Mouse (Mus musculus) kidney, adult 8-10 months (tissue): Measurements from ENCODE around the gene Hpd.
A peak's percentile ranks its signal among the peaks of the same experiment; 100 is the strongest.

Experiments
- DNase-seq, 2 experiments: peaks; one replicate each; pipeline ENCODE4 v3.0.0; 2022

The Hpd gene

DNA sequence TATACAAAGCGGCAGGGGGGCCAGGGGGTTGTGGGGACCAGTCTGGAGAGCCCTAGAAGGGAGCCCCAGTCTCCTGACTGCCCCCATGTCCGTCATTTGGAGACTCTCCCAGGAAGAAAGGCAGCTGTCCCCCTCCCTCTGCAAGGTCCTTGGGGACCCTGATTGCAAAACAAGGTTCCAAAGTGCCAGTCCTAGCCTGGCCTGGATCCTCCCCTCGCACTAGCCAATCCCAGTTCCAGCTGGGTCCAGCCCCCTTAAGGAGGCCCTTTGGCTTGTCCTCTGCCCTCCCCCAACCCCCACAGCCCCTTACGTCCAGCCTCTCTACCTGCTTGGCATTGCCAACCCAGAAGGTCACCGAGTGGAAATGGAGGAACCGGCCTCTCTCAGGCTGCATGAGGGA is 991 bp downstream of the Hpd start:
- DNase-seq, result peak; percentile 81 to 85

GRCm38 (mm10) chr5:123180390-123180789 is 2.1 kb downstream of the Hpd start:
- no peak for DNase-seq

- no peak for DNase-seq
These were observed 3.7 kb downstream of the Hpd start for GRCm38 (mm10) chr5:123178792-123179191.

GRCm38 (mm10) chr5:123171646-123172350 is 10.7 kb downstream of the Hpd start:
- peak; percentile 88 for DNase-seq

GRCm38 (mm10) chr5:123170365-123170764 is 12.2 kb downstream of the Hpd start:
- no peak for DNase-seq

- no peak for DNase-seq
These were observed 13.2 kb downstream of the Hpd start, which contains the start of gene Psmd9 for GRCm38 (mm10) chr5:123169284-123169683. Psmd9 (plus strand) TSS chr5:123169413.

GRCm38 (mm10) chr5:123167591-123167990 is 14.9 kb downstream of the Hpd start:
- no peak for DNase-seq

DNA sequence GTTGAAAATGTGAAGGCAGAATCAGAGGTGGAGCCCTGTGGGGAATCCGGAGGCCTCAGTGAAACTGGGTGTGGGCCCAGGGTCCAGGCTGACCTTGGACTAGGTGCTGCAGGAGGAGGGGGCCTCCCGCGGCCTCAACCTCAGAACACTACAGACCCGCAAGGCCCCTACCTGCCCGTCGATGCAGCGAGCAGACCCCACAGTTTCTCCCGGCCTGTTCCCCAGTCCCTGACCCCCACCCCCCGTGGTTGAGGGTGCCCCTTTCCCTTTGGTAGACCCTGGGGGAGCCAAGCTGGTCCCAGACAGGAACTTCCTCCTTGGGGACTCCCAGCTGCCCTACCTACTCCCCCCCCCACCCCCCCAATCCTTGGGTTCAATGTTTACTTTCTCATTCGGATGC is 16.1 kb downstream of the Hpd start:
- no peak for DNase-seq

- no peak for DNase-seq
These were observed 19.6 kb downstream of the Hpd start for GRCm38 (mm10) chr5:123162942-123163341.

GRCm38 (mm10) chr5:123160341-123160740 is 22.2 kb downstream of the Hpd start:
- no peak for DNase-seq

- DNase-seq, result no peak
These were observed 22.7 kb downstream of the Hpd start for GRCm38 (mm10) chr5:123159866-123160265.

DNA sequence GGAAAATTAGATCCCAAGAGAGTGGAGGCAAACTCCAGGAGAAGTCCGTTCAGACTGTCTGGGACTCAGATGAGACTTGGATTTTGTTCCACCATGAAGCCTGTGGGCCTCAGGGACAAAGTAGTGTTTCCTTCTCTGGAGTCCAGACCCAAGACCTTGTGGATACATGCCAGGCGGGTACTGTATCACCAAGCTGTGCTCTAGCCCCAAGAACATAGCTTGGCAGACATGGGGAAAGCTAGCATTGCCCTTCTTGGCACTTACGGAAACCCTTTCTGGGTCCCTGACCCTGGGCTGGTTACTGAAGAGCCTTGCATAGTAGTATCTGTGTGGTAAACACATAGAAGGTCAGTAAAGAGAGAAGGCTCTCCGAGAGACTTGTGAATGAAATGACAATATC is 23.1 kb downstream of the Hpd start:
- no peak for DNase-seq

- no peak for DNase-seq
These were observed 24.6 kb downstream of the Hpd start for GRCm38 (mm10) chr5:123157972-123158371.

GRCm38 (mm10) chr5:123156763-123157162 is 25.8 kb downstream of the Hpd start:
- no peak for DNase-seq

DNA sequence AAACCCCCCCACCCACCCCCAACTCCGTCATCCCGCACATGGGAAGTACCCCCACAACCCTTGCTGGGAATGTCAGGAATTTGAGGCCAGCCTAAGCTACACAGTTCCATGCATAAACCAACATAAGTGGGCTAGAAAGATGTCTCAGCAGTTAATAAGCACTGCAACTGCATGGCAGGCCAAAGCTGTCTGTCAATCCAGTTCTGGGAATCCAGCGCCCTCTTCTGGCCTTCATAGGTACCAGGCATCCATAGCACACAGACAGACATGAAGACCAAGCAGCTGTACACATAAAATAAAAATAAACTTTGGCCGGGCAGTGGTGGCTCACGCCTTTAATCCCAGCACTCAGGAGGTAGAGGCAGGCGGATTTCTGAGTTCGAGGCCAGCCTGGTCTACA is 27.1 kb downstream of the Hpd start:
- peak in 1 of 2 experiments; percentile 80 for DNase-seq

DNA sequence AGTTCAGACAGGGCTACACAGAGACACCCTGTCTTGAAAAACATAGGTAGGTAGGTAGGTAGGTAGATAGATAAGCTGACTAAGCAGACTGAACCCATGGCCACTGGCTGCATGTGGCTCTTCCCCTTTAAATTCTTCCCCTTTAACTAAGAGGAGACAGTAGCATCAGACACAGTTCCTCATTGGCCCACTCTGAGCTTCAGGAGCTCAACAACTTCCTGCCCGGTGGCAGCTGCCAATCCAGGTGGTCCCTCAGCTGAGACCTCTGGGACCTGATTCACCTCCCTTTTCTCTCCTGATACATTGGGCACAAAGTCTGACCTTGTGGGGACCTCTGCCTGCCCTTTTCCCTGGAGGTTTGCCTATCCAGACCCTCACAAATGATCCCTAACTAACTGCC is 29.6 kb downstream of the Hpd start:
- no peak for DNase-seq

DNA sequence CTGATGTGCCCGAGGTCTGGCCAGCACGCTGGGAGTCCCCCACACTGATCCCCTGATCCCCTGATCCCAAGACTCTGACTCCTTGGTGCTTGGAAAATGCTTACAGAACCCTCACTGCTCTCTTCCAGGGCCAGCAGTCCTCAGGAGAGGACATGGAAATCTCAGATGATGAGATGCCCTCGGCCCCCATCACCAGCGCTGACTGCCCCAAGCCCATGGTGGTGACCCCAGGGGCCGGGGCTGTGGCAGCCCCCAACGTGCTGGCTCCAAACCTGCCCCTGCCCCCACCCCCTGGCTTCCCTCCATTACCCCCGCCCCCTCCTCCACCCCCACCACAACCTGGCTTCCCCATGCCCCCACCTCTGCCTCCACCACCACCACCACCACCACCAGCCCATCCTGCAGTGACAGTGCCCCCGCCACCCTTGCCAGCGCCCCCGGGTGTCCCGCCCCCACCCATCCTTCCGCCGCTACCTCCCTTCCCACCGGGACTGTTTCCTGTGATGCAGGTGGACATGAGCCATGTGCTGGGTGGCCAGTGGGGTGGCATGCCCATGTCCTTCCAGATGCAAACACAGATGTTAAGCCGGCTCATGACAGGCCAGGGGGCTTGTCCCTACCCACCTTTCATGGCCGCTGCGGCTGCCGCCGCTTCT is 30.7 kb downstream of the Hpd start:
- no peak for DNase-seq

GRCm38 (mm10) chr5:123151077-123151476 is 31.4 kb downstream of the Hpd start:
- no peak for DNase-seq

DNA sequence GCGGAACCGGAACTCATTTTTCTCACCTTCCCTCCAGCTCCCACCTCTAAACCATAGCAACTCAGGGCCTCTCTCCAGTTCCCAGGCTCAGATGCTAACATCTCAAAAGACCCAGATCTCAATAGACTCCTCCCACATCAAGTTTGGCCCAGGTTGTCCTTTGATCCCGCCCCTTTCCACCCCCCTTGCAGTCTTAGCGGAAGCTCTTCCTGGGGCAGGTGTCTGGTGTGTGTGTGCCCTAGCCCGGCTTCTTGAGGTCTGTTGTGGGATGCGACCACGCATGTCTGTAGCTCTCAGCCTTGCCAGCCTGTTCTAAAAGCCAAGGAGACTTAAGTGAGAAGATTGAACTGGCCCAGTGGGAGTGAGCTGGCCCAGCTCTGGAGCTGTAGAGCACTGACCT is 31.9 kb downstream of the Hpd start:
- DNase-seq, result no peak

GRCm38 (mm10) chr5:123149451-123150400 is 32.8 kb downstream of the Hpd start:
- DNase-seq, result peak; percentile 86 to 92

GRCm38 (mm10) chr5:123148073-123148722 is 34.3 kb downstream of the Hpd start:
- no peak for DNase-seq

DNA sequence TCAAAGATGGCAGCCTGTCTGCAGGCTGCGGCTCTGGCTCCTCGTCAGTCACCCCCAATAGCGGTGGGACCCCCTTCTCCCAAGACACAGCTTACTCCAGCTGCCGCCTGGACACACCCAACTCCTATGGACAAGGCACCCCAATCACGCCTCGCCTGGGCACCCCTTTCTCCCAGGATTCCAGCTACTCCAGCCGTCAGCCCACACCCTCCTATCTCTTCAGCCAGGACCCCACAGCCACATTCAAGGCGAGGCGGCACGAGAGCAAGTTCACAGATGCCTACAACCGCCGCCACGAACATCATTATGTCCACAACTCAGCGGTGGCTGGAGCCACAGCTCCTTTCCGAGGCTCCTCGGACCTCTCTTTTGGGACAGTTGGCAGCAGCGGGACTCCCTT is 35.0 kb downstream of the Hpd start:
- DNase-seq, result no peak

GRCm38 (mm10) chr5:123146357-123146756 is 36.2 kb downstream of the Hpd start:
- no peak for DNase-seq
